Mouse (Mus musculus): ENCODE measurements at regions not wholly inside any gene's neighbourhood (a gene's known extent, or its start where the extent isn't known, plus 50 kb on each side); places are given as distances from the start of the nearest gene placed in this dataset.

DNA sequence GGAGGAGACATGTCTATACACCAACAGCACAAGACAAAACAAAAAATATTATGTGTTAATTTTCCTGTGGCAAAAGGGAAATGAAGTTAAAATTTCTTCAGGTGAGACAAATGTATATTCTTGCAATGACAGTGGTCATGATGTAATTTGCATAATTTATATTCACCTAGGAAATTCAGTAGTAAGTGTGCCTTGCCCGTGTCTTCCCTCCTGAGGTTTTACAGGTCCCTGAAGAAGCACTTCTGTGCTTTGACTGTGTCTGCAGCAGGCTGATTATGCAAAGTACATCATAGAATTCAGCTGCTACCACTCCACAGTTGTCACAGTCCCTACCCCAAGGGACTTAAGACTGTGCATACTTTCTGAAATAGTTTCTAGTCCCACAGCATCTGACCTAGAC, 98.2 kb upstream of the Rnf152 start:
- no peak for TF ChIP-seq CTCF (IDR thresholded peaks at IDR 0.05; ENCODE audit: borderline replicate concordance, insufficient read depth, low read depth, low read length)
- no peak for TF ChIP-seq POLR2A (IDR thresholded peaks at IDR 0.05; ENCODE audit: borderline replicate concordance, insufficient read depth, low read length)

Data from cerebellum, adult 2 months (tissue).